Mouse (Mus musculus) adrenal gland, adult 8-10 months (tissue): ENCODE results near the gene Ikbke. TPM values are rescaled to one million over a fixed set of nuclear protein-coding genes. Genes with fewer than 3 reads are reported as not detected.
"Not testable (repeated sequence)": the region's sequence is repeated elsewhere in the genome, so short reads cannot be mapped to it uniquely, and the experiment has no call there.

Experiments
- DNase-seq: peaks from one replicate; pipeline ENCODE4 v3.0.0; 2022
- total RNA-seq, 4 experiments: library from RNA; stranded (reverse); gene quantifications; 2 replicates each; pipeline ENCODE4 v1.2.4; 2022

The Ikbke gene
- total RNA-seq = 10 to 100 TPM; 14.1 to 64.0 (median 26.2) TPM

DNA sequence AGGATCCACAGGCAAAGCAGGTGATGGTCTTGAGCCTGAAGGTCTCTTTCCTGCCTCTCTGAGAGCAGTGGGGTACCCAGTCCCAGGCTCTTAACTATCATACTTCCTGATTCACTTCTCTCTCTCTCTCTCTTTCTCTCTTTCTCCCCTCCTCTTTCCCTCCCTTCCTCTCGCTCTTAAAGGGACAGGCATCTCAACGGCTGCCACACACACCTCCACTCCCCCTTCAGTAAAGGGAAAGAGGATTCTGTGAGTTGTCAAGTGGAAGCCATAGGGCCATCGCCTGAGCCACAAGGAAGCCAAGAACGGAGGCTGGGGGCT, at the start of gene Ikbke:
TSS of gene Ikbke (minus strand) at position 151 of the 321 bp plus-strand sequence.
- DNase-seq = no peak

DNA sequence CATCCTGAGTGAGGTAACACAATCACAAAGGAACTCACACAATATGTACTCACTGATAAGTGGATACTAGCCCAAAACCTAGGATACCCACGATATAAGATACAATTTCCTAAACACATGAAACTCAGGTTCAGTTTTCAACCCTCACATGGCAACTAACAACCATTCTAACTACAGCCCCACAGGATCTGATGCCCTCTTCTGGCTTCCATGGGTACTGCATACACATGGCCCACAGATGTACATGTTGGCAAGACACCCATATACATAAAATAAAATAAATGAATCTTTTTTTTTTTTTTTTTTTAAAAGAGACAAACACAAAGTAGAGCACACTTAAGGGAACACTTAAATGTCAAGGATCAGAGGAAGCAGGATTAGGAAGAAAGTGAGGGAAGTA, 49.7 kb upstream of the Ikbke start:
- DNase-seq = not testable (repeated sequence)

DNA sequence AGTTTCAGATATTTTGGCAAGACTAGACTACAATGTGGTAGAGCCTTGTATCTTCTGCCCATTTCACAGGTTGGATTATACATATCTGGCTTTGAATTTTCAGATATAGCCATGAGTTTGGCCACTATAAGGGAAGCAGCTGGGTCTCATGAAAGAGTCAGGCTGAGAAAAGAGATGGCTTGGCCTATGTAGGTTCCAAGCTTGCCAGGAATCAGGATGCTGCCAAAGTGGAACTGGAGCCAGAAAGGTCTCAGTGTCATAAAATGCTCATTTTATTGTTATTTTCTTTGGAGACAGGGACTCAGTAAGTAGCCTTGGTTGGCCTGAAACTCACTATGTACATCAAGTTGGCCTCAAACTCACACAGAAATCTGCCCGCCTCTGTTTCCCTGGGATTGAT, 47.8 kb upstream of the Ikbke start:
- DNase-seq = no peak

DNA sequence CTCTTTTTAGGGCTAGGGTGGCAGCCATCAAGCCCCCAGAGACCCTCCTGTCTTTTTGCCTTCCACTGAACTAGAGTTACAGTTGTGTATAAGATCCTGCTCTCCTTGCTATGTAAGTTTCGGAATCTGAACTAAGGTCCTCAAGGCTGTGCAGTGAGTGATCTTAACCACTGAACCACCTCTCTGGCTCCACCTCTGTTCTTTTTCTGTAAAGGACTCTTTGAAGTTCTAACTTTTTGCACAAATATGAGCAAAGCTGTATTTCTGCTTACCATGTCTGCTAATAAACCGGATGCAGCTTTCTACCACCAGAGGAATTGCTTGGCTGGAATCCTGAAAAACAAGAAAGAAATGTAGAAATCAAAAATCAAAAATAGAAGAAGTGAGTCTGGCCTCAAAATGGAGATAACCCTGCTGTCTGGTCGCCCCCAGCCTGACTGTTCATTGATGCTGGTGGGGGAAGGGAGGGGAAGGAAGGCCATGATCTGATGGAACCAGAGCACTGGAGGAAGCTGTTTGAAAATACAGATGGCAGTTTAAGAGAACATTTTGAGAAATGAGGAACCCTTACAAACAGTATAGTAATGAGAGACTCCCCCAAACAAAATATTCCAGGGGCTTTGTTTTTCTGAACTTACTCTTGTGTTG, 45.5 kb upstream of the Ikbke start:
- no peak for DNase-seq

DNA sequence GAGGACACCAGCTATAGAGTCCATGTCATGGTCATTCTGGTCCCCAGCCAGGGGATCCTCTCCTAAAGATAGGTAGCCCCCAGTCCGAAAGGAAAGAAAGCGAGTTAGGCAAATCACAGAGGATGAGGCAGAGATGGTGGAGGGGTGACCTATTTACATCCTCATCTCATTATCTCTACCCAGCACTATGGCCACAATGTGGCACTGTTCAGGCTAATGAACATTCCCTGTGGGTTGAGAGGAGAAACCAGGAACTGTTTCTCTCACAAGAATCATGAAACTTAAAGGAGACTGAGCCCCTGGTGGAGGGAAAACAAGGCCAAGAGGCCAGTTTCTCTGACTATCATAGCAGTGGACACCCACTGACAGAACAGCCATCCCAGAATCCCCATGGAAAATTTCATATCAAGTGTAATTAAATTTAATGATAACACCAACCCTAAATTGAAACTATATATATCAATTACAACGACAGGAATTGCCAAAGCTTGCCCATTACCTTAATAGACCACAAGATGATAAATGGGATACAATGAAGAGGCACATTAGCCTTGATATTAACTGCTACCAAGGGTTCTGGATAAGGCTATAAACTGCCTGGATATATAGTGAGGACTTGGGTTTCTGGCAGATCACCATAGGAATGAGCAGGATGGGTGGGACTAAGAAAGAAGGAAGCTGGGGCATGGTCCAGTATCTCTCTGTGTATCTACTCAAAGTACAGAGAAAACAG, 40.4 kb upstream of the Ikbke start:
- DNase-seq = no peak

DNA sequence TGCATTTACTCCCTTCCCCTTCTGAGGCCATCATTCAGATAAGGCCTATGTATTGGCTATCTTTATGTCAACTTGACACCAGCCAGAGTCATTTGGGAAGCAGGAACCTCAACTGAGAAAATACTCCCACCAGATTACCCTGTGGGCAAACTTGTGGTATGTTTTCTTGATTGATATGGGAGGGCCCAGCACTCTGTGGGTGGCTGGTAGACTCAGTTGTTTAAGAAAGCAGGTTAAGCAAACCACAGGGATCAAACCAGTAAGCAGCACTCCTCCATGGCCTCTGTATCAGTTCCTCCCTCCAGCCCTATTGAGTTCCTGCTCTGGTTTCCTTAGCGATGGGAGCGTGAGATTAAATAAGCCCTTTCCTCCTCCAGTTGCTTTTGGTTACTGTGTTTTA, 39.0 kb upstream of the Ikbke start:
- no peak for DNase-seq

DNA sequence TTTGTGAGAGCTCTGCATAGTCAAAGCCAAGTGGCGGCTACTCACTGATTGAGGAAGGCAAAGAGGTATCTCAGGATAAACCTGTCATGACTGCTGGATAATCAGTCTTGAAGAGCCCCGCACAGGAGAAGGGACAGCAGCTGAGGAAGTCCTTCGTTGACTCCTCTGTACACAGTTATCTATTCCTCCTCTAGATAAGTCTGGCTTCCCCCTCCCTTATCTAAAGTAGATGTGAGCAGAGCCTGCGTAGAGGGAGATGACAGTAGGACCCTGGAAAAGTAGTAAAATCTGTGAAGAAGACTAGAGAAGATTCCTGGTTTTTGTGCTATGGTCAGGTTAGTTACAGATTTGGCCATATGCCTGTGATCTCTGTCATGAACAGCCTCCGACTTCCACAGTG, 38.2 kb upstream of the Ikbke start:
- no peak for DNase-seq

DNA sequence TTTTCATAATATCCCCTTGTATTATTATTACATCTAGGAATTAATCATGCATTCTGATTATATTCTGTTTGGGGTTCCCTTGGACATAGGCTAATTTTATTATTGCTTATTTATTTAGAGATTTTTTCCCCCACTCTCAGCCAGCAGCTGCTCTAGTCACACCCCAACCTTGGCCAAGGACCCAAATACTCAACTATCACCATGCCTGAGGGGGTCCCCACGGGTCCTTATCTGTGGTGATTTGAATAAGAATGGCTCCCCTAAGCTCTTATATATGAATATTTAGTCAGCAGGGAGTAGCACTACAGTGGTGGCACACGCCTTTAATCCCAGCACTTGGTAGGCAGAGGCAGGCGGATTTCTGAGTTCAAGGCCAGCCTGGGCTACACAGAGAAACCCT, 31.9 kb upstream of the Ikbke start:
- DNase-seq = no peak

DNA sequence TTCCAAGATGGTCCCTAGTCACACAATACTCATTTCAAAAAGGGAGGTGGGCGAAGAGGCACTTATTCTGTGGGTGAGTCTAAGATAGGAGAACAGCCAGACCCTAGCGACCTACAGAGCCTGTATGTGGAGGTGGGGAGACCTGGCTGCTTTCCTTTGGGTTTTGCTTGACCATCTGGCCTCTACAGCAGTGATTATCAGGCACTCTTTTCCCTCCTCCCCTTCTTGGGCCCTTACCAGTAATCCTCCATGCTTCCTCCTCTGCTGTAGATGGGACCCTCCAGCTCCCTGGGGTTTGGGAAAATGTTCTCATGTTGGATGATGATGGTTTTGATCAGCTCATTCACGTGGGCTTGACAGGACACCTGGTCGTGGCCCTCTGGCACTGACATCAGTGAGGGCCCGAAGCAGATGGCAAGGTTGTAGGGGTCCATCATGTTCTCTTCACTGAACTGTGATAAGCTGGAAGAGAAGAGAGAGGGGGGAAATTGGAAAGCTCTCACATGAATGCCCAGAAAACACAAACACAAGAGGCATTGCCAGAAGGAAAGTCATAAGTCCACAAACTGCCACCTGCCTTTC, 30.9 kb upstream of the Ikbke start:
- DNase-seq = no peak

DNA sequence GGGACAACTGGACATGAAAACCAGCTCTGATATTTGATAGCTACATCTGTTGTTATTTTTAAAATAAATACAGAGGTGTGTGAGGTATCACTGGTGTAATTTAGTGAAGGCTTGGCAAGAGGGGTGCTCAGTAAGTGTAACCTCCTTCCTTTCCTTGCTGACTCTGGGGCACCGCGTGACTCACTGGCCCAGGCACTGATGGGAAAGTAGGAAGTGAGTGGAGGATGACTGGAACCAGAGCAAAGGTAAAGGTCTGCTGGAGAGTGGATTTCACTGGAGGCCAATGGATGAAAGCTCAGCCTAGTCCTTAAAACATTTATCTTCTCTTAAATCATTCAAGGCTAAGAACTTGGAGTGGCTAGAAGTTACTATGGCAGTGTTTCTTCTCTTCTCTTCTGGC, 21.3 kb upstream of the Ikbke start:
- no peak for DNase-seq

DNA sequence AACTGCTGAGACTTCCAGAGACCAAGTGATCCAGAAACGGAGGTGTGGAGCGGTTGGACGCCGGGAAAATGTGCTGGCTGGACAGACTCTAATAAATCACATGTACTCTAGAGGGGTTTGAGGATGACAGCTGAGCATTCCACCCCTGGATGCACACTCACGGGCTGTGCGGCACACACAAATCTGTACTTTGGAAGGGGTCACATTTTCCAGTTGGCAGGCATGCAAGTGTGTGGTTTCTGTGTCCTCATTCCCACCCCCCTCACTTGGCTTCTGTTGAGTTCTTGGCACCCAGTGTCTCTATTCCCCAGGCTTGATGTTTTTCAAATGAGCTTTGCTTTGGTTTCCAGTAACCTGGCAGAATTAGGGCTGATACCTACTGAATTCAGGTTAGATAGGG, 20.4 kb upstream of the Ikbke start:
- DNase-seq = no peak

DNA sequence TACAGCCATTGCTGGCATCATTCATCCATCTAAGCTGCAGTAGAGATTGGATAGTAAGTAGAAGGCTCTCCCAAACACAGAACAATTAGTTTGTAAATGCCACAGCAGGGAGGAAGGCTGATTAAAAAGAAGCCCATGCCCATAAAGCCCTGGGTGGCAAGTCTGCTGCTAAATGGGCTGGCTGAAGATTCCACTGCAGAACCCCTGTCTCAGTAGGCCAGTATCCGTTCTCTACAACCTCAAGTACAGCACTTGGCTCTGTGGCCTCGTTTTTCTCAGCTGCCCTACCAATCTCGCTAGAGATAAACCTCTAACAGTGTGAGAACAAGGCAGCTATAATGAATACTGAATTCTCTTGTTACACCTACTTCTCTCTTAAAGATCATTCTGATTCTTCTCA, 19.8 kb upstream of the Ikbke start:
- DNase-seq = no peak

DNA sequence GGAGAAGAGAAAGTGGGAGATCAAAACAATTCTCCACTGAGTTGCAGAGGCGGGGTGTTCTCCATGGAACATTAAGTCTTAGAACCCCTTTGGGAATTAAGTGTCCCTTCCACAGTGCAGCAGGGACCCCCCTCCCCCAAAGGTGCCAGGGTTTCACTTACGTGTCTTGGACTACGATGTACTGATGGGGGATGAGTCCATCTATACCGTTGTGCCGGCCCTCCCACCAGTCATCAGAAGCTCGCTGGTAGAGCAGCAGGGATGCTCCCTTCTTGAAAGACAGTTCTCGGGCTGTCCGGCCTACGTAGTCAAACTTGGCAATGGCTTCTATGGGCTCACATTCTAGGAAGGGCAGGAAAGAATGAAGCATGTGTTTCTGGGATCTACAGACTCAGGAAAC, 18.8 kb upstream of the Ikbke start:
- no peak for DNase-seq

DNA sequence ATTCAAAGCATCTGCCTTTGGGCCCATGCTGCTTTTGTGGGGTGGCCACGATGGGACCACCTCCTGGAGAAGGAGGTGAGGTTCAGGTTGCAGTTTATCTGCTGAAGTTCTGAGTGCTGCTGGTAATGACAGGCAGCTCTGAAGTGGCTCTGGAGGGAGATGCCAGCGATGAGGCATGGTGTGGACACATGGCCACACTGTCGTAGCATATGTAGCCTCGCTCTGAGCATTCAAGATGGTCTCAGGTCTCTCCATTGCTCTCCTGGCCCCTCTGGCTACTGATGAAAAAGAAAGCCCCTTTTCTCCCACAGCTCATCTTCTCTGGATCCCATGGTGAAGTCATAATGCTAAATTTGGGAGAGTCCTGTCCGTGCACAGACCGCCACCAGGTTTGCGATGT, 17.3 kb upstream of the Ikbke start:
- no peak for DNase-seq

DNA sequence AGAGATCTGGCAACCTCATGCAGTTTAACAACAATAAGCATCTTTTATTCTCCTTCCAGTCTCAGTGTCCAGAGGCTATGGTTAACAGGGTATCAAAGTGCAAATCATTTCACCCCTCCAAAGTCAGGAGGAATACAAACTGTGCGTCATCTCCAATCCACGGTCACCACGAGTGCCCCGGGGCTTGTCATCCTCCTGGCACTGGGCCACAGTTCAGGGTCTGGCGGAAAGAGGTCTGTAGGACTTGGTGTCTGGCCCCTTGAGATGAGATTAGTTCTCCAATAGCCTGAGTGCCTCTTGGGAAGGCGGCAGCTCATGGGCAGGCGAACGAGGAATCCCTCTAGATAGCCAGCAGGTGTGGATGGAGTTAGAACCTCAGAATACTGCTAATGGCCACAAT, 15.8 kb upstream of the Ikbke start:
- DNase-seq = no peak

DNA sequence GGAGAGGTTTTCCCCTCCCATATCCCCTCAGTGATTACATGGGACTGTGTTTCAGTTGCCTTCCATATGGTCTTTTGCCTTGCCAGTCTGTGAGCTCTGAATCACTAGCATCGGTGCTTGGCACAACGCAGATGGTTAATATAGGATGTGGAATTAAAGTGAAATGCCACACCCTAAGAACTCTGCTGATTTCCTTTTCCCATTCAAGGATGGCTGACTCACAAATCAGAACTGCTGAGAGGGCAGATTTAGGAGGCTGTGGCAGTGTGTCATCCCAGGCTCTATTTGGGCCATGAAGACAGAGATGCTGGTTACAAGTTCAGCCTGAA, 14.5 kb upstream of the Ikbke start:
- DNase-seq = no peak

DNA sequence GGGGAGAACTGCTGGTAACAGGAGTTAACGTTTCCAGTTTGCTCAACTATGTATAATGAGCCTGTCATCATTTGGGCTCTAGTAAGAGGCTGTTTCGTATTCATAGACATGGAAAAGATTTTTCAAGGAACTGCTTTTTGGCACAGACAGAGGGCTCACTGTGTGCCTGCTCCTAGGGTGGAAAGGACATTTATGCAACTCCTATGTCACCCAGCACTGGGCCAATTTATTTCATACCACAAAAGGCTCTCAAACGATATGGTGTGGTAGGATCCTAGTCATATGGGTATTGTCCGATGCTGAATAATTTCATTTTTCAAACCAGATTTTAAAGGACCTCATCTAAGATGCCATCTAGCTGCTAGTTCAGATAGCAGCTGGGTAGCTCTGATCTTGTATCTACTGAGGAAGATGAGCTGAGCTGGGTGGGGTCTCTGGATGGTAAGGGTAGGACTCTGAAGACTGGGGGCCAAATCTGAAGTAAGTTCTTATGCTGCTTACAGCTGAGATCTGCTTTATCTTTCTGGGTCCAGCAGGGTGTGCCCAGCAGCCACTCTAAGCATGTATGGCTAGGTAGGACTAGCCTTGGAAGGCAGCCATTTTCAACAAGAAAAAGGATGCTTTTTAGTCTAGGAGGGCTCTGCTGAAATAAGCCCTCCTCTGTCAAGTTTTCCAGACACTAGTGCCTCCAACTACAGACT, 14.0 kb upstream of the Ikbke start:
- no peak for DNase-seq

DNA sequence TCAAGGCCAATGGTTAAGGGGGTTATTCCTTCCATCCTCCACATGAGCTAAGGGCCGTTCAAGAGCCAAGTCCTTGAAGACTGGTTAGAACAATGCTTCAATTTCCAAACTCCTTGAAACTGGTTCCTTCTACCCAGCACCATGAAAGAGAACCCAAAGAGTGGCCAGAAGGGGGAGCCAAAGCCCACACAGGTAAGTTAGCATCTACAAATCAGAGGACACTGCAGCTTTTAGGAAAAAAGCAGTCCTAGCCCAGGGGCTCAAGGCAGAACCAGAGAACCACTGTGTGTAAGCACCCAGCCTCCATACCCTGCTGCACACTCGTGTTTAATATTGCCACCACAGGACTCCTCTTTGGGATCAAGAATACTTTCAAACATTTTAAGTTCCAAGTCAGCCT, 11.2 kb upstream of the Ikbke start:
- DNase-seq = no peak

DNA sequence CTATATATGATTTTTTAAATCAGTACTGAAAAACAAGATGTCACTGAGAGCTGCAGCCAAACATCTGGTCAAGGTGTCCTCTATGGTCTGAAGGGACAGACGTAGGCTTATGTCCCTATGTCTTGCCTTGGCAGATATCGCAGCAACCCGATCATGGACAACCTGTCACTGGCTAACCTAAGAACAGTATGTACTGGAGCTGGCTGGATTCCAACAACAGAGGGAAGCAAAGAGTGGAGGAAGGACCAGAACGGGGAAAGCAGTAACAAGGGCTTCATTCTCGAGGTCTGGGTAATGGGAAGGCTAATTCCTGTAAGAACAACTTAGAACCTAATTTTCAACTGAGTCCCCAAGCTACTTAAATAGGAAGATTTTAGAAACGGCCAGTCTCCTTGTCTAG, 9.5 kb upstream of the Ikbke start:
- no peak for DNase-seq

DNA sequence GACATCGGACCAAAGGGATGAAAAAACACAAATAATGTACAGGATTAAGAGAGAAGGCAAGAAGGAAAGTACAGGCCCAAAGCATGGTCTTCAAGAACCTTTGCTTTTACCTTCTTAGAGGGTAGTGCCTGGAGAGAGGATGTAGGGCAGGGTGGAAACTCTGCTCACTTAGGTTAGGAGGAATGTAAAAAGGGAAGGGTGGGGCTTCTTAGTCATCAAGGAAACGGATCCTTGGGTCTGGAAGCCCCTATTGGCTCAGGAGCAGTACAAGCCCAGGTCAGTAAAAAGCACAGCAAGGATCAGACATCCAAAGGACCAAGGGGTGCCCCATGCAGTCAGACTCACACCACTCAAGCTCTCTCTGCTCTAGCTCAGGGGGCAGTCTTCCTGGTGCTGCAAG, 7.9 kb upstream of the Ikbke start:
- no peak for DNase-seq

DNA sequence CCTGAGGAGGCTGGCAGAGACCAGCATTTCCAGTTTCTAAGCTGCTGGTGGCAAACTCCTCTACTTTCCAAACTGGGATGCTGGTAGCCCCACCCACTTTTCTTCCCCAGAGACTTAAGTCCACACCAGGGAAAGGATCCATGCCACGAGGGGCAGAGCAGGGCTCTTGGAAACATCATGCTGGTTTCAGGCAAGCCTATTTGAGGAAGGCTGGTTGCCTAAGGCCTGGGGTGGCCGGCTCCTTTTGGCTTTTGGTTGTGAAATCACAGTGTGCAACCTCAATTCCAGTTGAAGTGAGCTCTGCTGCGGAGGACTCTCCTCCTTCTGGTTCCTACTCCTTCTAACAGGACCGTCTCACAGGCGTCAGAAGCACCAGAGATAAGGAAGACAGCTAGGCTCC, 7.4 kb upstream of the Ikbke start:
- no peak for DNase-seq

DNA sequence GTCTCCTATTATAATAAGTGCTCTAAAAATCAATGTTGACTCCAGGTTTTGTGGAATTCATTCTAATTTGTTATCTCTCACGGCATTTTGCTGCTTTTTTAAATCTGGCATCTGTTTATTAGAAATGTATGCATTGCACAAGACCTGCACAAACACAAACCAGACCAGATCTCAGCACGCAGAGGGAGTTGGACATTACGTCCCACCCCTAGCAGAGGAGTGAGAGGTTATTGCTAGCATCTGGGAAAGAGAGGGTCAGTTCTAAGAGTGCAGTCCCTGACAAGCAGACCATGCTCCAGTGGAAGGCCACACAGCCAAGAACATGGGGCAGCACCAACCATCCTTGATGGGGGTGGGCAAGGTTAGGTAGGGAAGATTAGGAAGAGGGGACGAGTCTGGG, 5.2 kb upstream of the Ikbke start:
- DNase-seq = no peak

DNA sequence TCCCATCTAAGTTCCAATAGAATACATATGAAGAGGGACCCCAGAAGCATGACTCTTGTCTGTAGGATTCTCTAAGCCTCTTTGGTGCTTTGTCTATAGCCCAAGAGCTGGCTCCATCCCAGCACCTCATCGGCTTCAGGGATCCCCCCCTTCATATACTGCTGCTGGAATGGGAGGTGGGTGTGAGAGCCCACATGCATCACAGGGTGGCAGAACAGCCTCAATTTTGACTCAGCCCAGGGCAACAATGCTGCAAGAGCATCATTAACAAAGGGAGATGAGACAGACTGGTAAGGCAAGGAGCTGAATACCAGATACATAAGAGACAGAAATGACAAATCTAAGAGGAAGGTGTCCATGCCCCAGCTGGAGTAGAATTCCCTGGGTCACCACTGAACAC, 4.8 kb upstream of the Ikbke start:
- no peak for DNase-seq

DNA sequence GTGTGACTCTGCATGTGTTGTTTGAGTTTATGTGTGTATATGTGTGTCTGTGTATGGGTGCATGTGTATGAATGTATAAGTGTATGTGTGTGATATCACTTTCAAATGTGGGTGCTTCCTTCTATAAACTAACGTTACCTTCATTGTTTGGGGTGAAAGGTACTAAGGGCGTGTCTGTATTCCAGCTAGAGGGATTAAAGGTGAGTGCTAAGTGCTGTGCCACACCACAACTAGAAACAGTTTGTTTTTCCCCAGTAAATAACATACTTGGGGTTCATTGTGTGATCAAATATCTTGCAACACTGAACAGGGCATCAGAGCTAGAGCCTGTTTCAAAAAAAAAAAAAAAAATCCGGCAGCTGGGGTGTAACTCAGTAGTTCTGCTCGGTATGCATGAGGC, 2.3 kb upstream of the Ikbke start:
- DNase-seq = no peak
